Mouse (Mus musculus): Measurements from ENCODE around the gene Fry. TPM values are rescaled to one million over a fixed set of nuclear protein-coding genes. Genes with fewer than 3 reads are reported as not detected.

The Fry gene
- polyA plus RNA-seq, 1 experiment from 2014 or later: 42.2 TPM

DNA sequence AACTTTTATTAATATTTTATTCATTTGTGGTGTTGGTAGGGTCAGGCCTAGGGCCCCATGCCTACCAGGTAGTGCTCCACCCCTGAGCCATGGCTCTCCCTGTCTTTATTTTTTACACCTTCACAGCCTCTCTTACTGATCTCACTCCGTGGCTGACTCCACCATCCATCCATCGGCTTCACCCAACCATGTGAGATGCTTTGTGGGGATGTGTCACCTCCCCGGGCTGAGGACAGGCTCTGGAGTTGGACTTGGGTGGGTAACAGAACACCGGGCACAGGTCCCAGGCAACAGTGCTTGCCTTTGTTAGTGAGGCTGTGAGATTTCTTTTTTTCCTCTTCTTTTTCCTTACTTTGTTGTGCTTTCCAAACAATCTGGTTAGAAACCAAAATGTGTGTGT is 67.7 kb downstream of the Fry start:
- no peak overlapping the region for H3K4me2 ChIP-seq (ENCODE audit: low read length)
- ATAC-seq (ENCODE audit: insufficient number of reproducible peaks, insufficient read depth, low FRiP score, low read depth): no peak
- 0 out of 4 replicates have a peak, but pooled peaks cover 0 to 3% of the 10 kb centered on the region in 2 experiments for H3K4me1 ChIP-seq (ENCODE audit: control insufficient read depth in 2 of 2, insufficient read depth in 2 of 2, low read length in 2 of 2)
- no peak overlapping the region for H3K27ac ChIP-seq (replicated peaks in 1 of 2; ENCODE audit: control insufficient read depth in 1 of 2, insufficient read depth in 1 of 2, low read depth in 2 of 2, low read length in 2 of 2)
- no peaks in the 10 kb centered on the region for H3K27me3 ChIP-seq (ENCODE audit: control insufficient read depth, insufficient read depth, low read length)
- no peaks in the 10 kb centered on the region for H3K36me3 ChIP-seq (ENCODE audit: control insufficient read depth, insufficient read depth, low read length)
- H3K4me3 ChIP-seq (ENCODE audit: control insufficient read depth in 1 of 2, insufficient read depth in 1 of 2, low read depth in 1 of 2, low read length in 2 of 2): no peak overlapping the region
- H3K9ac ChIP-seq (ENCODE audit: low read length): no peak overlapping the region
- 83% methylated on average over 4 of the region's 4 CpGs for WGBS
- peaks cover 17% of the 10 kb centered on the region for H3K9me3 ChIP-seq (ENCODE audit: control insufficient read depth, low read length)

GRCm38 (mm10) chr5:150186676-150187075 is 68.2 kb downstream of the Fry start:
- H3K4me3 ChIP-seq (ENCODE audit: control insufficient read depth in 1 of 2, insufficient read depth in 1 of 2, low read depth in 1 of 2, low read length in 2 of 2): no peak overlapping the region
- H3K9me3 ChIP-seq (ENCODE audit: control insufficient read depth, low read length): peaks cover 17% of the 10 kb centered on the region
- no peak for ATAC-seq (ENCODE audit: insufficient number of reproducible peaks, insufficient read depth, low FRiP score, low read depth)
- no peaks in the 10 kb centered on the region for H3K27me3 ChIP-seq (ENCODE audit: control insufficient read depth, insufficient read depth, low read length)
- 0 out of 4 replicates have a peak, but pooled peaks cover 0 to 3% of the 10 kb centered on the region in 2 experiments for H3K4me1 ChIP-seq (ENCODE audit: control insufficient read depth in 2 of 2, insufficient read depth in 2 of 2, low read length in 2 of 2)
- H3K9ac ChIP-seq (ENCODE audit: low read length): no peak overlapping the region
- no peak overlapping the region for H3K4me2 ChIP-seq (ENCODE audit: low read length)
- 91% methylated on average over 4 of the region's 4 CpGs for WGBS
- H3K27ac ChIP-seq (replicated peaks in 1 of 2; ENCODE audit: control insufficient read depth in 1 of 2, insufficient read depth in 1 of 2, low read depth in 2 of 2, low read length in 2 of 2): no peak overlapping the region
- no peaks in the 10 kb centered on the region for H3K36me3 ChIP-seq (ENCODE audit: control insufficient read depth, insufficient read depth, low read length)

DNA sequence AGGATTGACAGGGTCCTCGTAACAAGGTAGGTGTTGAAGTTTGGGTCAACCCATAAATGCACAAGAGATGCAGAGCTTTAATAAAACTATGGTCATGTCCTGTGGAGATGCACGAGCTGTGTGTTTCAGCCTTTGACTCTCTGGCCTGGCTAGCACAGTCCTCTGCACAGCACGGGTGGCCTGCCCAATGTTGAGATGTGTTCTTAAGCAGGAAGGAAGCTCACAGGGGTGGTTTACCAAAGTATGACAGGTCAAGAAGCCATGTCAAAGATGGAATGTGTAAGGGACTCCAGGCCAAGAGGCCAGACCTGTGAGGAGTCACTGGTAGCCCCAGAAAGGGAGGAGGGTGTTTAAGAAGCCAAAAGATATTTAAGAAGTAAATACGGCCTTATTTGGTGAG is 69.6 kb downstream of the Fry start:
- Histone ChIP-seq H3K27me3 (ENCODE audit: control insufficient read depth, insufficient read depth, low read length) (no peaks in the 10 kb centered on the region), H3K9me3 (ENCODE audit: control insufficient read depth, low read length) (peaks cover 17% of the 10 kb centered on the region), H3K36me3 (ENCODE audit: control insufficient read depth, insufficient read depth, low read length) (no peaks in the 10 kb centered on the region), H3K27ac (replicated peaks in 1 of 2; ENCODE audit: control insufficient read depth in 1 of 2, insufficient read depth in 1 of 2, low read depth in 2 of 2, low read length in 2 of 2) (no peak overlapping the region), H3K4me1 (ENCODE audit: control insufficient read depth in 2 of 2, insufficient read depth in 2 of 2, low read length in 2 of 2) (0 out of 4 replicates have a peak, but pooled peaks cover 0 to 3% of the 10 kb centered on the region in 2 experiments), H3K9ac (ENCODE audit: low read length) (no peak overlapping the region), H3K4me2 (ENCODE audit: low read length) (no peak overlapping the region), H3K4me3 (ENCODE audit: control insufficient read depth in 1 of 2, insufficient read depth in 1 of 2, low read depth in 1 of 2, low read length in 2 of 2) (no peak overlapping the region)
- 79% methylated on average over 4 of the region's 4 CpGs for WGBS
- no peak for ATAC-seq (ENCODE audit: insufficient number of reproducible peaks, insufficient read depth, low FRiP score, low read depth)

DNA sequence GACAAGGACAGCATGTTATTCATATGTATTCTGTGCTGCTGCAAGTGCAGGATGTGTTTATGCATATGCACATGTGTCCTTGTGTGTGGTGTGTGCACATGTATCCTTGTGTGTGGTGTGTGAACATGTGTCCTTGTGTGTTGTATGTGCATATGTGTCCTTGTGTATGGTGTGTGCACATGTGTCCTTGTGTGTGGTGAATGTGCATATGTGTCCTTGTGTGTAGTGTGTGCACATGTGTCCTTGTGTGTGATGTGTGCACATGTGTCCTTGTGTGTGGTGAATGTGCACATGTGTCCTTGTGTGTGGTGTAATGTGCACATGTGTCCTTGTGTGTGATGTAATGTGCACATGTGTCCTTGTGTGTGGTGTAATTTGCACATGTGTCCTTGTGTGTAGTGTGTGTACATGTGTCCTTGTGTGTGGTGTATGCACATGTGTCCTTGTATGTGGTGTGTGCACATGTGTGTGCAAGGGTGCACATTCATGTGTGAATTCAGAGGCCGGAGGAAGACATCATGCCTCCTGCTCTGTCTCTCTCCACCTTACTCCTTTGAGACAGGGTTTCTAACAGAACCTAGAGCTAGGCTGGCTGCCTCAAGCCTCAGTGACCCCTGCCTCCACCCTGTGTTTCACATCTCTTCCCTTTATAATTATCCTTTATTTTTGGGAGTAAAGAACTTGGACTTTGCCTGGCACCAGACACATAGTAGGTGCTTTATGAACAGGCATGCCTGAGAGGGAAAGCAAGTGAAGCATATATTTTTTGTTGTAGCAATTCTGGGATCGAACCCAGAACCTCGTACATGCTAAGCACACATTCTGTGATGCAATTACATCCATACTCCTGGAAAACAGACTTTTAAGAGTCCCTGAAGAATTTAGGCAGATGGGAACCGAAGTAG is 72.3 kb downstream of the Fry start:
- H3K4me3 ChIP-seq (ENCODE audit: control insufficient read depth in 1 of 2, insufficient read depth in 1 of 2, low read depth in 1 of 2, low read length in 2 of 2): no peak overlapping the region
- no peak overlapping the region for H3K4me2 ChIP-seq (ENCODE audit: low read length)
- H3K9ac ChIP-seq (ENCODE audit: low read length): no peak overlapping the region
- no peak overlapping the region for H3K27ac ChIP-seq (replicated peaks in 1 of 2; ENCODE audit: control insufficient read depth in 1 of 2, insufficient read depth in 1 of 2, low read depth in 2 of 2, low read length in 2 of 2)
- peaks cover 2 to 6% of the 10 kb centered on the region in 2 experiments; a peak in 1 of 4 replicates for H3K4me1 ChIP-seq (ENCODE audit: control insufficient read depth in 2 of 2, insufficient read depth in 2 of 2, low read length in 2 of 2)
- WGBS: 86% methylated on average over 4 of the region's 4 CpGs
- no peaks in the 10 kb centered on the region for H3K36me3 ChIP-seq (ENCODE audit: control insufficient read depth, insufficient read depth, low read length)
- H3K27me3 ChIP-seq (ENCODE audit: control insufficient read depth, insufficient read depth, low read length): no peaks in the 10 kb centered on the region
- no peak for ATAC-seq (ENCODE audit: insufficient number of reproducible peaks, insufficient read depth, low FRiP score, low read depth)
- peaks cover 13% of the 10 kb centered on the region for H3K9me3 ChIP-seq (ENCODE audit: control insufficient read depth, low read length)

- peak; percentile 85 for ATAC-seq (ENCODE audit: insufficient number of reproducible peaks, insufficient read depth, low FRiP score, low read depth)
- Histone ChIP-seq H3K9me3 (ENCODE audit: control insufficient read depth, low read length) (peaks cover 5% of the 10 kb centered on the region), H3K4me2 (ENCODE audit: low read length) (peak overlapping the region; percentile 73), H3K36me3 (ENCODE audit: control insufficient read depth, insufficient read depth, low read length) (no peaks in the 10 kb centered on the region), H3K27ac (replicated peaks in 1 of 2; ENCODE audit: control insufficient read depth in 1 of 2, insufficient read depth in 1 of 2, low read depth in 2 of 2, low read length in 2 of 2) (peak overlapping the region; percentile 86 to 91), H3K4me3 (ENCODE audit: control insufficient read depth in 1 of 2, insufficient read depth in 1 of 2, low read depth in 1 of 2, low read length in 2 of 2) (peak overlapping the region; percentile 52 to 59), H3K4me1 (ENCODE audit: control insufficient read depth in 2 of 2, insufficient read depth in 2 of 2, low read length in 2 of 2) (peaks cover 3 to 6% of the 10 kb centered on the region in 2 experiments; a peak in 2 of 4 replicates), H3K27me3 (ENCODE audit: control insufficient read depth, insufficient read depth, low read length) (no peaks in the 10 kb centered on the region), H3K9ac (ENCODE audit: low read length) (peak overlapping the region; percentile 69)
- WGBS: 5% methylated on average over 22 of the region's 22 CpGs
Measured at GRCm38 (mm10) chr5:150195514-150196210, 77.2 kb downstream of the Fry start.

- peak overlapping the region; percentile 73 for H3K4me2 ChIP-seq (ENCODE audit: low read length)
- 2% methylated on average over 6 of the region's 6 CpGs for WGBS
- peak overlapping the region; percentile 52 to 59 for H3K4me3 ChIP-seq (ENCODE audit: control insufficient read depth in 1 of 2, insufficient read depth in 1 of 2, low read depth in 1 of 2, low read length in 2 of 2)
- H3K27ac ChIP-seq (replicated peaks in 1 of 2; ENCODE audit: control insufficient read depth in 1 of 2, insufficient read depth in 1 of 2, low read depth in 2 of 2, low read length in 2 of 2): peak overlapping the region; percentile 86 to 91
- H3K4me1 ChIP-seq (ENCODE audit: control insufficient read depth in 2 of 2, insufficient read depth in 2 of 2, low read length in 2 of 2): peaks cover 4 to 6% of the 10 kb centered on the region in 2 experiments; a peak in 2 of 4 replicates
- ATAC-seq (ENCODE audit: insufficient number of reproducible peaks, insufficient read depth, low FRiP score, low read depth): peak; percentile 83
- no peaks in the 10 kb centered on the region for H3K27me3 ChIP-seq (ENCODE audit: control insufficient read depth, insufficient read depth, low read length)
- no peaks in the 10 kb centered on the region for H3K36me3 ChIP-seq (ENCODE audit: control insufficient read depth, insufficient read depth, low read length)
- no peaks in the 10 kb centered on the region for H3K9me3 ChIP-seq (ENCODE audit: control insufficient read depth, low read length)
- peak overlapping the region; percentile 69 for H3K9ac ChIP-seq (ENCODE audit: low read length)
Measured at GRCm38 (mm10) chr5:150196211-150196585, 77.8 kb downstream of the Fry start.

DNA sequence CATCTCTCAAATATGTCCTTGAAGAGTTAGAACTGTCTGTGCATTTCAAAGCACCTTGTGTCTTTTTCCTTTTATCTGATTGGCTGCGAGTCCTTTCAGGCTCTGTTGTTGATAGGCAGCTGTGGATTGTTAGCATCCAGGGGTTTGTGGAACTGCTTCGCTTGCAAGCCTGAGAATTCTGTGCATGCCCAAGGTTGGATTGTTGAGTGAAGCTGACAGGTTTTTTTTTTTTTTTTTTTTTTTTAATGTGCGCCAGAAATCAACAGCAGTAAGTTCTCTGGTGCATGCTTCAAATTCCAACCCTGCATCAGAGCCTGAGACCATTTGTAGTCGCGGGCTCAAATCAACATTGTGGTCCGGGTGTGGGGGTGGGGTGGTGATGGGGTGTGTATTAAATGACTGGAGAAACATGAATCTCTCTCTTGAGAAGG is 78.5 kb downstream of the Fry start:
- peak overlapping the region; percentile 86 to 91 for H3K27ac ChIP-seq (replicated peaks in 1 of 2; ENCODE audit: control insufficient read depth in 1 of 2, insufficient read depth in 1 of 2, low read depth in 2 of 2, low read length in 2 of 2)
- peak overlapping the region; percentile 69 for H3K9ac ChIP-seq (ENCODE audit: low read length)
- no peaks in the 10 kb centered on the region for H3K36me3 ChIP-seq (ENCODE audit: control insufficient read depth, insufficient read depth, low read length)
- H3K27me3 ChIP-seq (ENCODE audit: control insufficient read depth, insufficient read depth, low read length): no peaks in the 10 kb centered on the region
- peak overlapping the region; percentile 52 to 59 for H3K4me3 ChIP-seq (ENCODE audit: control insufficient read depth in 1 of 2, insufficient read depth in 1 of 2, low read depth in 1 of 2, low read length in 2 of 2)
- no peak for ATAC-seq (ENCODE audit: insufficient number of reproducible peaks, insufficient read depth, low FRiP score, low read depth)
- H3K4me2 ChIP-seq (ENCODE audit: low read length): peak overlapping the region; percentile 73
- WGBS: 8% methylated on average over 6 of the region's 6 CpGs
- H3K9me3 ChIP-seq (ENCODE audit: control insufficient read depth, low read length): no peaks in the 10 kb centered on the region
- peaks cover 4 to 6% of the 10 kb centered on the region in 2 experiments; a peak in 2 of 4 replicates for H3K4me1 ChIP-seq (ENCODE audit: control insufficient read depth in 2 of 2, insufficient read depth in 2 of 2, low read length in 2 of 2)
